Mouse (Mus musculus) kidney, postnatal 4 days (tissue): ENCODE measurements at regions not wholly inside any gene's neighbourhood (a gene's known extent, or its start where the extent isn't known, plus 50 kb on each side); places are given as distances from the start of the nearest gene placed in this dataset.
"Not testable (repeated sequence)": the region's sequence is repeated elsewhere in the genome, so short reads cannot be mapped to it uniquely, and the experiment has no call there.

Experiments
- DNase-seq, 2 experiments: peaks; one replicate each; pipeline ENCODE4 v3.0.0; 2021; ENCODE audit warnings: mixed read lengths in 2 of 2

DNA sequence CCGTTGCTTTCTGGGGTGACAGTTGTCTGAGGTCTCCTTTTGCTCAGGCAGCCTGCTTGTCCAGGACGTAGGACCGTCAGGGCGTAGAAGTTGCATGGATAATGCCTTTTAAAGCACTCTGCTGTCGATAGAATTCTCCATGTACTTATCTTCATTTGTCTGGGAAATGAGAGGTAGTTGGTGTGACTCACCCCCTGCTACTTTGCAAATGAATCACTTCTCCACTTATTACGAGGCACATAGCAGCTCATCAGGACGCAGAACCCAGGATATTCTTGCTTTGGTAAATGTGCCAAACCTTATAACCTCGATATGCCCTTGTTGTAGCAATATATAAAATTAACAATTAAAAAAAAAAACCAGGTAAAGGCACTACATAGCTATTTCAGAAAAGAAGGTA, 159.7 kb upstream of the Smlr1 start:
- DNase-seq: no peak

DNA sequence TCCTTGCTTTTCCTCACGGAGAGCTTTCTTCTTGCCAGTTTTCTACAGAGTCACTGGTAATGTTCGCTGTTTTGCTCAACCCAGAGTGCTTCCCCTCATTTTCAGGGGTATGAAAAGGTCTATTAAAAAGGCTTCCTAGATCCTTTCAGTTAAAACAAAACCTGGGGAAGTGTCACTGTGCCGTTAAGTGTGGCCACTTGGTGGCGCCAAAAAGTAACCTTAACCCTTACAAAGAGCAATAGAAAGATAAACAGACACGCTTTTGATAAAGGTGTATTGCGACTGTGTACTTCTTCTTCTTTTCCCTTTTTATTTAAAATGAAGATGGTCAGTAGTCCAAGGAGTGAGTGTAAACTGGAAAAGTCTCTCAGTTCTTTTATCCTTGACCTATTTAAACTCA, 145.2 kb upstream of the Smlr1 start:
- peak; percentile 73 to 75 for DNase-seq

DNA sequence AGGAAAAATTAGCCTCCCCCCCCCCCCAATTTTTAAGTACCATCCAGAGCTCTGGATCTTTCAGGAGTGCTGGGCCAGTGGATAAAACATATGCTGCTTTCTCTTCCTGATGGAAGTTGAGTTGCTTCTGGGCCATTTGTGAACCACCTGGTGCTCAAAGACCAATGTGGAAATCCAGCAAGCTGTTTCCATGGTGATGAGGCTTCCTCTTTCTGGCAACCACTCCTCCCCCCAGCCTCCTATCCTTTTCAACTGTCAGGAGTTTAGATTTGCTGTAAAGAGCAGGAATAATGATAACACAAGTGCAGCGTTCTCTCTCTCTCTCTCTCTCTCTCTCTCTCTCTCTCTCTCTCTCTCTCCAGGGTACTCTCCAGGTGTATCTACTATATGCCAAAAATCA, 141.8 kb upstream of the Smlr1 start:
- DNase-seq: no peak

DNA sequence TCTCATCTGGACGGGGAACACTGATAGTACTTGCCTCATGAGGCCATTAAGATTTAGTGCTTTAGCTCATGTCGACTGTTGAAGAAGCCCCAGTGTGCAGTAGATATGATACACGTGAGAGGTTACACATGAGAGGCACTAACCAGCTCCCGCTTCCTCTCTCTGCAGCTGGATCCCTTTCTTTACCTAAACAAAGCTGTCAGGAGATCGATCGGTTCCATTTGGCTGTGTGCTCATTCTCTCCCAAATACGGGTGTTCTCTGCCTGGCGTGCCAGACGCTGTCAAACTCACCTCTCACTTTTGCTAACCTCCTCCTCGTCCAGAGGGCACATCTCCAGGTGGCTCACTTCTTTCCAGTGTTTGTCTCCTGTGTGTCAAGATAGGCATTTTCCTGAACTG, 139.3 kb upstream of the Smlr1 start:
- no peak for DNase-seq

DNA sequence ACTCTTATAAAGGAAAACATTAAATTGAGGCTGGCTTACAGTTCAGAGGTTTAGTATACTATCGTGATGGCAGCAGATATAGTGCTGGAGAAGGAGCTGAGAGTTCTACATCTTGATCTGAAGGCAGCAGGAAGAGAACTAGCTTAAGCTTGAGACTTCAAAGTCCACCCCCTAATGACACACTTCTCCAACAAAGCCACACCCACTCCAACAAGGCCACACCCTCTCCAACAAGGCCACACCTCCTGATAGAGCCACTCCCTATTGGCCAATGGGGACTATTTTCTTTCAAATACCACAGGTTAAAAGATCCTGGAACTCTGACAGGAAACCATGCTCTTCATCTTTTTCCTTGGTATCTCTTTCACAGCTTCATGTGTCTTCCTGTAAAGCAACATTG, 134.0 kb upstream of the Smlr1 start:
- DNase-seq: no peak

DNA sequence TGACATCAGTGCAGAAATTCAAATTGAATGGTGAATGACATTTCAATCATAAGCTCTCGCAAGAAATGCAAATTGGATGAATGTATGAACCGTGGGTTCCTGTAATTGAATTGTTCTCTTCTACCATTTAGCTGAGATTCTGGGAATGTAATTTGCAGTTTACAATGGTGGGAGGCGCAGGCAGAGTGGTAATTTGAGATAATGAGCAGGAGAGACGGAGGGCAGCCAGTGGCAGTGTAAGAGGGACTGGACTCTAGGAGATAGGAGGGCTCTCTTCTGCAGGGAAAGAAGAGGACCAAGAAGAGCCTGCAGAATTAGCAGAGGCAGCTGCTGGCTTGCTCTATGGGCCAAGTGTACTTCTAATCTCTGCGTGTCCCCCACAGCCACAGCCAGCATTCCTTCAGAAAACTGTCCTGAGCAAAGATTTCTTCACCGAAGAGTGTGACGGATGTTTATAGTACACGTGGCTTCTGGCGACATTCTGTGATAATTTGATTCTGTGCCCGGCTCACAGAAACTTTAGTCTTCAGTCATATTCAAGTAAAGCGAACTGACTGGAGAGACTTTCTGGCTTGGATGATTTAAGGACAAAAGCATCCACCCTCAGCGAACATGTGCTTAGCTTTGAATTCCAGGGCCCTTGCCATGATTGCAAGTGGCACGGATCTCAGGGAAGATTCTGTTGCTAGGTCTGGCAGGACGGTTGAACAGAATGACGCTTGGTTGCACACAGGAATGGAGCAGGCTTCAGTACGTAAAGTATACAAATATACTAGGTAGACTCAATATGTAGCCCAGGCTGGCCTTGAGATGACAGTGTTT, 116.9 kb upstream of the Smlr1 start:
- peak in 1 of 2 experiments; percentile 8 for DNase-seq

DNA sequence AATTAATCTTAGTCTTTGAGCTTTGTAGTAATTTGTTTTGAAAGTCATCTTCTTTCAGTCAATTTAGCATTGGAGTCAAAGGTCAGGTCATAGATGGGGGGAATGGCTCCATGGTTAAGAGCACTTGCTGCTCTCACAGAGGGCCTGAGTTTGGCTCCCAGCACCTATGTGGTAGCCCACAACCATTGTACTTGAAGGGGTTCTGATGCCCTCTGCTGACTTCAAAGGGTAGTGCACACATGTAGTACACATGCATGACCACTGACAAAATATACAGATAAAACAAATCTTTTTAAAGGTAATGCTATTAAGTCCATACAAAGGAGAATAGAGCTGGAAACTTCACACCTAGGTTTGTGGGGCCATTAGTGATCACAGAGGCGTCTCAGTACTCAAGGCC, 111.7 kb upstream of the Smlr1 start:
- no peak for DNase-seq

DNA sequence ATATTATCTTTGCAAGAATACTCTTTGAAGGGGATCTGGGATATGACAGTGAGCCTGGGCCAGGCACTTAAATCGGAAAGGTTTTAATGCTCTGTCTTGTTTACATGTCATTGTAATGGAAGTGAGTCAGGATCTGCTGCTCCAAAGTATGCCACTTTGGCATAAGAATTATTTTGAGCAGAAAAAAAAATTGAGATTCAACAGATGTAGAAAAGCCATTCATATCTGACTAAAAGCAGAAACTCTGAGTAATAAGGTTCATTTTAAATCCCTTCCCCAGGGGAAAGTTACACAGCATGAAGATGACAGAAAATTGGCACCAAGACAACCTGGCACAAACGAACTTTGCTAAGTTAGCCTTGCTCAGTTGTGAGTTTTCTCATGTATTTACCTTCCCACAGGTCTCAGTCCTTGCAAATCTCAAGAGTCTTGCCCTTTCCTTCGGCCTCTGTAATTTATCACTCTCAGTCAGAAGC, 107.5 kb upstream of the Smlr1 start:
- DNase-seq: peak in 1 of 2 experiments; percentile 11

DNA sequence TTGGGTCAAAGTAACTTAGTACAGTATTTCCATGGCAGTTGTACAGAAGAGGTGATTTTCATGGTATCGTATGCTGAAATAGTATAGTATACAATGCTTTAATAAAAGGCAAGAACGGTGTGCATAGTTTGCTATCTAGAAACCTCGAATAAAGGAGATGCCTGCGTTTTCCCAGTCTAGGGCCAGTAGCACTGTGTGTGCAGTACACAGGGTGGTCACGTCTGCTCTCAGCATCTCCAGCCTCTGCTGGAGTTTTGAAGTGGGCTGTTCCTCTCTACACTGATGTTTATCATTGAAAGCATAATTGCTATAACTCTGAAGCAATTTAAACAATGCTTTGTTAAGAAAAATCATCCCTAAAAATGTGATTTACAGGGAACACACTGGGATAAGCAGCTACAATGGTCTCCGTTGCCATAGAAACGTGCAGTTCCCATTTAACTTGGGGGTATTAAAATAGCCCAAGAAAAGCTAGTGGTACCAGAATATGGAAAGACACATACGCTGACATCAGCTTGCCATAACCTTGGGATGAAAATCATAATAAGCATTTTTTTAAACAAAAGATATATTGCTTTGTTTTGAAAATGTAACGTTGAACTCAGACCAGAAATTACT, 106.1 kb upstream of the Smlr1 start:
- DNase-seq: no peak

DNA sequence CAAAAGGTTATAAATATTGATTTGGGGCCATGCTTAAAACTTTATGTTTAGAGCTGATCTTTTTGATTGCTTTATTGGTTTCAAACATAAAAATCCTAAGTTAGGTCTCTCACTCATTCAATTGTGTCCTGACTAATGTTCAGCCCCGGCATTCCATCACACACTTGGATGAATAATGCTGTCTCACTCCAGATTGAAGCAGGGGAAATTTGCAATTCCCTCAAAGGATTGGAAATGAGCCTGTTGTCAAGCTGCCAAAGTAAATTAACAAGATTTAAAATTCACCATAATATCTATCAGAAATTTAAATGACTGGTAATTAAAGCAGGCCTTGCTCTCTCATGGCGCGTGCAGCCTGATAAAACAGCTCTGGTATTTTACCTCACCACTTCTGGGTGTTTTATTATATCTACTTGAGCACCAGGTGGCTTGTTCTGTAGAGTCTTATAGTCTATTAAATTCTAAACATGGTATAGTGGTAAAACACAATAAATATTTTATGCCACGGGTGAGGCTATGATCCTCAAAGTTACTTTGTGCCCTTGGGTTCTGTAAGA, 97.1 kb upstream of the Smlr1 start:
- no peak for DNase-seq

DNA sequence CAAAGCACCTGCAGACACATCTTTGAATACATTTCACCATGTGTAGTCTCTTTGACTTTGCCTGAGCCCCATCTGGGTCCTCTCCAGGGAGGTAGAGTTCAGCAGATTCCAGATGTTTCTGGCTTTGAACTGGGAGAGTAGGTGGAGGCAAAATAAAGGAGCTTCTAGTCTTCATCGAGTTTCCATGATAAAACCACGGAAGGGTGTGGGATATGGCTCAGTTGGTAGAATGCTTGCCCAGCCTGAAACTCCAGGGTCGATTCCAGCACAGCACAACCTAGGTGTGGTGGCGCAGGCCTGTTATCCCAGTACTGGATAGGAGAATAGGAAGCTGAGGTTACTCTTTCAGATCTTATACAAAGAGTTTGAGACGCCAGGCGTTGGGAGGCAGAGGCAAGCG, 96.2 kb upstream of the Smlr1 start:
- DNase-seq: no peak

DNA sequence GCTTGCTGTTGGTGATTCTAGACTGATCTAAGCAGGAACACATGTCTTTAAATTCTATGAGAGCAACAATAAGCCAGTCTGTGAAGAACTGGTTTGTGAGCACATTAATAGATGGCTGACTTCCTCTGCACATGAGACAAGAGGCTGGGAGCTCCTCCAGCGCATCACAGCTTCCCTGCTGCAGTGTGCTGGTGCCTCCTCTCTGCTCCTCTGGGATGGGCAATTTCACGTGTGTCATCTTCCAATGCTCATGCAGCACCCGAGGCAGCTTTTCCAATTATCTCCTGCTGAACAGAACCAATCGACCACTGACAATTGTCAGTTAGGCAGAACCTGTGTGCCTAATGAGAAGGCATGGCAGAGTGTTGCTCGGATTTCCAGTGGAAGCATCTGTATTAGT, 86.5 kb upstream of the Smlr1 start:
- no peak for DNase-seq

DNA sequence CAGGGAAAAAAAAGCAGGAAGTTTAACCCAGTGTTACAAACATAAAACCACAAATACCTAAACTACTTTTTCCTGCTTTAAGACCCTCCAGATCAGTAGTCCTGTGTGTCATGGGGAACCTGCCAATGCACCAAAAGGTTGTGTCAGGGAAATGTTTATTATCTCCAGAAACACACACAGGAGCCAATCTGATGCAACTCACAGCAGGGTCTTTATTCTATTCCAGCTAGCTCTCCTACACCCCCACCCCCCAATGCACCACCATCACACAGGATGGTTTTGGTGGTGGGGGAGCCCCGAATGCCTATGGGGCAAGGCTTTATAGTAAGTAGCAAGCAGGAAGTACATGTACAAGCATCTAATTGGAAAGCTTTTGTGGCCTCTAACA, 85.7 kb upstream of the Smlr1 start:
- not testable (repeated sequence) for DNase-seq

DNA sequence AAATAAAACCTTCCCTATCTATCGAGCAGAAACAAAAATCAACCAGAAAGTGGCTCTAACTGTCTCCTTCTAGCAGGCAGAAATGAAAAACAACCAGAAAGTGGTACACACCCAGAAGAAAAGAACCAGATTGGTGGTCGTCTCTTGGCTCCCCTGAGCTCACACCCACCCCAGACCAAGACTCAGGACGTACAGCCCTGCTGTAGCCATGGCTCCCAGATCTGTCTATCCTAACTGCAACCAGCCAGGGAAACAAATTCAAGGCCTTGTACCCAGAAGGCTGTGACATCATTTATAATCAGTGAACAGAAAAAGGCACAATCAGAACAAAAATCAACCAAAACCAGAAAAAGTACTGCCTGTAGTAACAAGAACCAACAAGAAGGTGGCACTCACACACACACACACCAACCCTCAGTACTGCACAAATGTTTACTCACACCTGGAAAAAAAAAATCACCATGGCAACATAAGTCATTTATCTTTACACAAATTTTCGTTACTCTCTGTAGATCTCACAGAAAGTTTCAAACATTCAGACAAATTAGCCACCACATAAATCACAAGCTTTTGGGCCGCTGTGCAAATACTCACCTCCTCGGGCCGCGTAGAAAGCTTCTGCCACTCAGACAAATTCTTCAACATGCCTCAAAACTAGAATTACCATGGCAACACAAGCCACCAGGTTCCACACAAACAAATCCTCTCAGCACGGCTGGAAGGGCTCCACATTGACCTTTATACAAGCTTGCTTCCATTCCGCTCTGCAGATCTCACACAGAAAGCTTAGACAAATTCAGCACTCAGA, 85.1 kb upstream of the Smlr1 start:
- peak; percentile 13 to 26 for DNase-seq

DNA sequence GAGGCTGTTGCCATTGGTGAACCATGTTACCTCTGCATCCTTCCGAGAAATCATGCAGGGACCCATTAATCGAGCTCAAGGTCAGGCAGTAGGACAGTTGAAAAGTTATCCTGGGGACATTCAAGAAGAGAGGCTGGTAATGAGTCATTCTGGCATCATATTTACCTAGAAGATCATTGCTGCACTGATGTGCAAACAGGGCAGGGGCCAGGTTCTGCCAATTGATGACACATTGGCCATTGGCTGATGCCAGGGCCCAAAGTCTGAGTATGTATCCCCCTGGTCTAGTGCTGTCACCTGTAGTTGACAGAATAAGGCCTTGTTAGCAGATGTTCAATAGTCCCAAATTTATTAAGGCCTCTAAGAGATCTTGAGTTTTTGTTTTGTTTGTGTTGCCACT, 83.6 kb upstream of the Smlr1 start:
- no peak for DNase-seq

DNA sequence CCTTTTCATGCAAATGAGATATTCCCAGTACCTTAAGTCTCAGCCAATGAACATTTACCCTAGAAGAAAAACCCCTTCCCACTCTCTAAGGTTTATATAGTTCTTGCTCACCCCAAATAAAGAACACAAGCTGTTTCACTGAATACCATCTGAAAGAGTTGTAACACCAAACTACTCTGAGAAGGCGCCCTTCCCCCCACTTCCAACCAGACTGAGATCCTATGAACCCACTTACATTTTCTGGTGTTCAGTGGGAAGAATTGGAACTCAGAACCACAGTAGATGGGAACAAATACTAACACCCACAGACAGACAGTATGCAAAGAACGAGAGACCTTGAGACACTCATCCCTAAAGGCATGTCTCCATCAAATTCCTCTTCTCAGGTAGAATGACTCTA, 65.4 kb upstream of the Smlr1 start:
- no peak for DNase-seq

DNA sequence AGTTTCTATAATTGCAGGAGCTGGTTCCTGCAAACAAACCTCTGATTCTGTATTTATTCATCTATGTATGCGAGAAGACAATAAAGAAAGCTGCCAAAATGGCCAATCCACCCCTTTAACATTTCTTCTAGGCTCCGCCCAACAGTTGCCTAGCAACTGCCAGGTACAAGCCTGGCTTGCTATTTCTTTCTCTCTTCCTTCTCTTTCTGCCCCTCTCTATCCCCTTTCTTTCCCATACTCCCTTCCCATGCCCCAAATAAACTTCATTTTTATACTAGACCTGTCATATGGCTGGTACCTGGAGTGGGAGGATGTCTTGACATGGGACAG, 53.2 kb upstream of the Smlr1 start:
- DNase-seq: no peak

DNA sequence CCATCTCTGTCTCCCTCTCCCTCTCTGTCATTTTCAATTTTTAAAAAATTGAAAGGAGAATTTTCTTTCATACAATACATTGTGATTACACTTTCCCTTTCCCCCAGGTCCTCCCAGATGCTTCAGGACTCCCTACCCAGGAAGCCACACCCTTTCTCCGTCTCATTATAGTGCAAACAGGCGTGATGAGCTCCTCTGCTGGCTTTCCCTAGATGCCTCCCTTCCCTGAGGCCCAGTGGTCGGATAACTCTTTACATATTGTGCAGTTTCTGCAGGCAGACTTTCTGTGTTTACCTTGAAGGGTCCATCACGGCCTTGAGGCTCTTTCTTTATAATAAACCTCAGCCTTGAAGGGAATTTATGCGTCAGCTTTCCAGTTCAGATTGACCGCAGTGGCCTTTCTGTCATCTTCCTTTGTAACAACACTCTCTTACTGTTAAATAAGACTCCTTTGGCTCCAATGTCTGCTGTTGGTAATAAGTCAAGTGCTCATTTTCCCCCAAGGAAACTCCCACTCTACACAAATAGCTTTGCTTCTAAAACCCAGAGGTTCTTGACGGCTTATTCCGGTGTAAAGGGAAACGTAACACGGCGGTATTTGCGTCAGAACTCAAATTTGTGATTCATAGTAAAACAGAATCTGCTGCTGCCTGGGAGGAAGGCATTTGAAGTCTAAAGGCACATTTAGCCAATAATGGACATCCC, 52.7 kb upstream of the Smlr1 start:
- DNase-seq: peak in 1 of 2 experiments; percentile 7
